Mouse (Mus musculus): ENCODE measurements around the gene Rpl29. TPM values are rescaled to one million over a fixed set of nuclear protein-coding genes. Genes with fewer than 3 reads are reported as not detected.
A peak's percentile ranks its signal among the peaks of the same experiment; 100 is the strongest.

The Rpl29 gene
- polyA plus RNA-seq, 1 experiment from 2014 or later, result 1,207 TPM

DNA sequence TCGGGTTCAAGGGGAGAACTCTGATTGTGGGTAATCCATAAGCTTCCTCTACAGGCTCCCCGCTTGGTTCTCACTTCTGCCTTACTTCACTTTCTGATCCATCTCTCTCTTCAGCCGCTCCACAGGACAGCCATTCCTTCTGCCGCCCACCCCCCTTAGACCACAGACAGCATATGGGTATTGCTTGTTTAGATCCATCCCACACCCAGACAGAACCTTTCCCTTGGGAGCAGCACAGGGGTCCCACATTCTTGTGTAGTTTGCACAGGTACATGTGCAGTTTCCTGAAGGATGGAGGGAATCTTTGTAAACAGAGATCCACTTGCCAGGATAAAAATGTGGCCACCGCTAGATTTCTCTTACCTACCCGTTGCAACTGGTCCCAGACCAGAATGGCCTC lies 23.1 kb downstream of the Rpl29 start:
- Histone ChIP-seq H3K4me2 (ENCODE audit: low read length) (peak overlapping the region; percentile 90), H3K27me3 (ENCODE audit: insufficient read depth, low read length) (no peaks in the 10 kb centered on the region), H3K4me3 (replicated peaks; ENCODE audit: low read depth, low read length) (peak overlapping the region; percentile 69; the same call in 1 of the 2 replicates), H3K4me1 (replicated peaks; ENCODE audit: insufficient read depth, low read length) (peaks cover 68% of the 10 kb centered on the region), H3K9ac (ENCODE audit: low read depth, low read length) (no peak overlapping the region), H3K9me3 (replicated peaks; ENCODE audit: low read length) (no peaks in the 10 kb centered on the region), H3K27ac (0 out of 2 replicates have a peak overlapping the region, but pooled peaks have one; percentile 91), H3K36me3 (ENCODE audit: insufficient read depth, low read length) (no peaks in the 10 kb centered on the region)
- TF ChIP-seq CTCF (IDR thresholded peaks at IDR 0.05; ENCODE audit: low read depth), result no peak
- ATAC-seq (replicated peaks; ENCODE audit: low FRiP score, low read depth) (no peak), DNase-seq (ENCODE audit: low spot score) (no peak)
- WGBS, result 38% methylated on average over 6 of the region's 6 CpGs

- ATAC-seq (replicated peaks; ENCODE audit: low FRiP score, low read depth), result no peak
- Histone ChIP-seq H3K27me3 (ENCODE audit: insufficient read depth, low read length) (no peaks in the 10 kb centered on the region), H3K9me3 (replicated peaks; ENCODE audit: low read length) (no peaks in the 10 kb centered on the region), H3K36me3 (ENCODE audit: insufficient read depth, low read length) (no peaks in the 10 kb centered on the region), H3K4me3 (replicated peaks; ENCODE audit: low read depth, low read length) (peak overlapping the region; percentile 69), H3K9ac (ENCODE audit: low read depth, low read length) (peak overlapping the region; percentile 82; the same call in 1 of the 2 replicates), H3K27ac (peak overlapping the region; percentile 91; the same call in 1 of the 2 replicates), H3K4me2 (ENCODE audit: low read length) (peak overlapping the region; percentile 90), H3K4me1 (replicated peaks; ENCODE audit: insufficient read depth, low read length) (peaks cover 67% of the 10 kb centered on the region)
- 7% methylated on average over 7 of the region's 7 CpGs for WGBS
- DNase-seq (ENCODE audit: low spot score), result peak; percentile 52
- no peak for TF ChIP-seq CTCF (IDR thresholded peaks at IDR 0.05; ENCODE audit: low read depth)
Observed at GRCm38 (mm10) chr9:106452821-106453220, 23.6 kb downstream of the Rpl29 start.

GRCm38 (mm10) chr9:106453271-106454070 lies 24.2 kb downstream of the Rpl29 start, which contains the start of gene Pcbp4:
Pcbp4 (plus strand) TSS chr9:106453291.
- peak within 1 kb of the TSS; percentile 82 for H3K9ac ChIP-seq (ENCODE audit: low read depth, low read length)
- DNase-seq (ENCODE audit: low spot score), result peak; percentile 83

DNA sequence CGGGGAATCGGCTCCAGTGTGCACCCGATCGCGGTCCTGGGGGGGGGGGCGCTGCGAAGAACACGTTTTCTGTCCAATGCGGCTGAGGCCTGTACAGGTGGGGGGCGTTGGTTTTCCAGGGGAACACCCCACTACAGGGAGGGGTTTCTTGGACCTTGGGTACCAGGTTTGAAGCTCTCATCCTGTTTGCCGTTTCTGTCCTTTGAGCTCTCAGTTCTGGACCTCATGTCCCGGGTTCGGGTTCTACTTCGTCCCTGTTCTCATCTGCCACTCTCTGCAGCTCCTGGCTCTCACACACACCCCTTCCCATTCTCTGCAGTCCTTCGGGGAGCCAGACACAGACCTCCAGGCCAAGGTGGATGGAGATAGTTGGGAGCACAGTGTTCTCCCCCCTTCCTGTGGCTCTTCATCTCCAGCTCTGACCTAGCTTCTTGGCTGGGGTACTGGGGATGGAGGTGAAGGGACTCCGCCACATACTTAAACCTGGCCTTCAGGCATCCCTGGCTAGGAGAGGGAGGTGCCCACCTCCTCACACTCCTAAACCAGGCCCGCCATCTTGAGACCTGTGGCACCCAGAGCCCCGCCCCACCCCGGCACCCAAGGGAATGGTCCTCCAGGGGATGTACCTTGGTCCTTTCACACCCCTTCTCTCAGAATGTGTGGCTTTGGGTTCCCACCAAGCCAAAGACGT lies 25.0 kb downstream of the Rpl29 start:
- Histone ChIP-seq H3K9me3 (replicated peaks; ENCODE audit: low read length) (no peaks in the 10 kb centered on the region), H3K27ac (peak overlapping the region; percentile 91), H3K4me1 (replicated peaks; ENCODE audit: insufficient read depth, low read length) (peaks cover 58% of the 10 kb centered on the region), H3K9ac (ENCODE audit: low read depth, low read length) (peak overlapping the region; percentile 82), H3K4me3 (replicated peaks; ENCODE audit: low read depth, low read length) (peak overlapping the region; percentile 69), H3K4me2 (ENCODE audit: low read length) (peak overlapping the region; percentile 90), H3K36me3 (ENCODE audit: insufficient read depth, low read length) (no peaks in the 10 kb centered on the region), H3K27me3 (ENCODE audit: insufficient read depth, low read length) (no peaks in the 10 kb centered on the region)
- TF ChIP-seq CTCF (IDR thresholded peaks at IDR 0.05; ENCODE audit: low read depth), result no peak
- WGBS, result 5% methylated on average over 17 of the region's 20 CpGs
- peak; percentile 0; the same call in 1 of the 2 replicates for ATAC-seq (replicated peaks; ENCODE audit: low FRiP score, low read depth)
- no peak for DNase-seq (ENCODE audit: low spot score)

More at GRCm38 (mm10) chr9:106453271-106454070, 24.2 kb downstream of the Rpl29 start, which contains the start of gene Pcbp4:
- Histone ChIP-seq H3K36me3 (ENCODE audit: insufficient read depth, low read length) (no peaks in the 10 kb centered on the region), H3K4me3 (replicated peaks; ENCODE audit: low read depth, low read length) (peak within 1 kb of the TSS; percentile 69), H3K4me2 (ENCODE audit: low read length) (peak within 1 kb of the TSS; percentile 90), H3K27ac (peak within 1 kb of the TSS; percentile 91), H3K27me3 (ENCODE audit: insufficient read depth, low read length) (no peaks in the 10 kb centered on the region), H3K4me1 (replicated peaks; ENCODE audit: insufficient read depth, low read length) (peaks cover 62% of the 10 kb centered on the region), H3K9me3 (replicated peaks; ENCODE audit: low read length) (no peaks in the 10 kb centered on the region)
- ATAC-seq (replicated peaks; ENCODE audit: low FRiP score, low read depth), result peak; percentile 70
- no peak for TF ChIP-seq CTCF (IDR thresholded peaks at IDR 0.05; ENCODE audit: low read depth)
- 2% methylated on average over 51 of the region's 74 CpGs for whole genome bisulfite sequencing

DNA sequence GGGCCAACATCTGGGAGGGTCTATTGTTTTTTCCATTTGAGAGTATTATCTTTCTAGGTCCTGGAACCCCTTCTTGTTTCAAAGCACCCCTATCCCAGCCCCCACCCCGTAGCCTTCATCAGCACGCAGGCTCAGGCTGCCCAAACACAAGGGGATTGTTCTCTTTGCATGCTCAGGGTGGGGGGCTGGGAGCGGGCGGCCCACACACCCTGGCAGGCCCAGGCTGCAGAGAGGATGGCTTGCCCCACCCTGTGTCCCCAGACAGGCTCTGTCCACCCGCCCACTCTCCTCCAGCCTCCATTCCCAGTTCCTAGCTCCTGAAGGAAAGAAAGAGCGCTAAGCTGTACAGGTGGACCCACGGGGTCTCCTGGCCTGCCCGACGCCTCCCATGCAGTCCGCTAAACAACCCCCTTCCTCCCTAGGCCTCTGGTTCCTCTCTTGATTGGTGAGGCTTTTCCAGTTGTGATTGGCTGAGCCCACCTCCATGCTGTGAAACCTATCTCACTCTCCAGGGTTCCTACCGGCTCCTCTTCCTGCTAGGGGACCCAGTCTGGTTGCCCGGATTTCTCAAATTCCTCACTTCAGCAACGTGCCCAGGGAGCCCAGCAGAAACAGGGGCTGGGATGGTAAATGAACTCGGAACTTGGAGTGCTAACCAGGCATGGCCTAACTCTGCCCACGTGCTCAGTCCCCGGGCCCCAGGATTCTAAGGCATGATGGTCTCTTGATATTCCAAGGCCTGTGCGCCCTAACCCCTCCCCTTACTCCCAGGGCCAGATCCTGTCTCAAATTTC lies 25.8 kb downstream of the Rpl29 start:
- Histone ChIP-seq H3K9ac (ENCODE audit: low read depth, low read length) (peak overlapping the region; percentile 82), H3K27ac (peak overlapping the region; percentile 91), H3K4me3 (replicated peaks; ENCODE audit: low read depth, low read length) (peak overlapping the region; percentile 69), H3K4me1 (replicated peaks; ENCODE audit: insufficient read depth, low read length) (peaks cover 54% of the 10 kb centered on the region), H3K36me3 (ENCODE audit: insufficient read depth, low read length) (no peaks in the 10 kb centered on the region), H3K4me2 (ENCODE audit: low read length) (peak overlapping the region; percentile 90), H3K9me3 (replicated peaks; ENCODE audit: low read length) (no peaks in the 10 kb centered on the region), H3K27me3 (ENCODE audit: insufficient read depth, low read length) (no peaks in the 10 kb centered on the region)
- WGBS, result 11% methylated on average over 17 of the region's 17 CpGs
- no peak for TF ChIP-seq CTCF (IDR thresholded peaks at IDR 0.05; ENCODE audit: low read depth)
- peak; percentile 61 for DNase-seq (ENCODE audit: low spot score)
- no peak for ATAC-seq (replicated peaks; ENCODE audit: low FRiP score, low read depth)
